Mouse (Mus musculus): ENCODE results near the gene Il16. TPM values are rescaled to one million over a fixed set of nuclear protein-coding genes. Genes with fewer than 3 reads are reported as not detected.

Gene Il16
- polyA plus RNA-seq, 1 experiment: 0.11 TPM

DNA sequence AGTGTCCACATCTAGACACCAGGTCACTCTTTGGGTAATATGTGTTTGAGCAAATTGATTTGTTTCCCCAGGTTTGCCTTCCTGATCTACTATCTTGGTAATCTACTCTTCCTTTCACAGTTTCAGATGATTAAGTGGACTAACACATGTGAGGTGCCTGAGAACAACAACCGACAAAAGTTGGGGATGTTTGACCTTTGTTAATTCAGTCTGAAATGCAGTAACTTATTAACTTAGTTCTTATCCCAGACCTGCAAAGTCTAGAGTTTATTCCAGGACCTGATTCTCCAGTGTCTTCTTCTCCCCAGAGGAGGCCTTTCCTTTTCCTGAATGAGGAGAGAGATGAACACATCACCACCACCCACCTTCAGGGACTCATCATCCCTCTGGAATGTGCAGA, 133.6 kb downstream of the Il16 start:
- H3K36me3 ChIP-seq (ENCODE audit: control insufficient read depth, insufficient read depth): no peaks in the 10 kb centered on the region
- no peak overlapping the region for H3K4me2 ChIP-seq (ENCODE audit: low read depth)
- no peak overlapping the region for H3K4me3 ChIP-seq
- no peak overlapping the region for H3ac ChIP-seq (ENCODE audit: control insufficient read depth, insufficient read length)
- H3K27me3 ChIP-seq (ENCODE audit: control insufficient read depth, insufficient read depth, insufficient read length): no peaks in the 10 kb centered on the region
- H3K79me2 ChIP-seq (ENCODE audit: control insufficient read depth, insufficient read depth): no peaks in the 10 kb centered on the region
- TF ChIP-seq REST (IDR thresholded peaks at IDR 0.05; ENCODE audit: insufficient read depth, insufficient read length): no peak
- TF ChIP-seq TCF12 (IDR thresholded peaks at IDR 0.05; ENCODE audit: insufficient read depth, poor library complexity, severe bottlenecking): no peak
- no peak for TF ChIP-seq TCF3 (IDR thresholded peaks at IDR 0.05; ENCODE audit: insufficient read length, low read depth)
- TF ChIP-seq POLR2AphosphoS2 (IDR thresholded peaks at IDR 0.05; ENCODE audit: insufficient read length, low read depth): no peak
- no peak for TF ChIP-seq SRF (IDR thresholded peaks at IDR 0.05; ENCODE audit: control insufficient read depth, insufficient read length, low read depth)

DNA sequence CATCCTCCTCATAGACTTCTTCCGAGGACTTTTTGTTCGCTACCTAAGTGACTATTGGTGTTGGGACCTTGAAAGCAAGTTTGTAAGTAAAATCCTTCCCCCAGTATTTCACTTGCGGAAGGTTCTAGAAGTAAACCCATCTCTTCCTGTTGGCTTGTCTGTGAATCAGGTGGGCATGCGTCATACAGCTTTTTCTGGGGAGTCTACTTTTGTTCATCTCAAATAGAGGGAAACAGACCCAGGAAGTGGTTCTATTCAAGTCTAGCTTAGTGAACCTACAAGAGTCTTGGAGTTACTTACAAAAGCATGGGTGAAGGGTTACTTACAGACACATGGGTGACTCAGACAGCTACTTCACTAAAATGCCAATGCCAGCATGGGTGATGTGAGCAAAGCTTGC, 135.6 kb downstream of the Il16 start:
- H3ac ChIP-seq (ENCODE audit: control insufficient read depth, insufficient read length): no peak overlapping the region
- no peak for TF ChIP-seq MYOG (IDR thresholded peaks at IDR 0.05; ENCODE audit: control insufficient read depth in 1 of 3, insufficient read depth in 1 of 3, insufficient read length in 2 of 3, low read depth in 2 of 3)
- no peak for TF ChIP-seq E2F4 (IDR thresholded peaks at IDR 0.05; ENCODE audit: insufficient read depth)
- no peak for TF ChIP-seq REST (IDR thresholded peaks at IDR 0.05; ENCODE audit: insufficient read depth, insufficient read length)
- no peak for TF ChIP-seq POLR2AphosphoS2 (IDR thresholded peaks at IDR 0.05; ENCODE audit: insufficient read length, low read depth)
- no peak for TF ChIP-seq CEBPB (IDR thresholded peaks at IDR 0.05; ENCODE audit: insufficient read depth, poor library complexity, severe bottlenecking)
- TF ChIP-seq TCF12 (IDR thresholded peaks at IDR 0.05; ENCODE audit: insufficient read depth, poor library complexity, severe bottlenecking): no peak
- no peak for TF ChIP-seq TCF3 (IDR thresholded peaks at IDR 0.05; ENCODE audit: insufficient read length, low read depth)
- TF ChIP-seq USF1 (IDR thresholded peaks at IDR 0.05; ENCODE audit: low read depth): no peak
- no peak for TF ChIP-seq MAX (IDR thresholded peaks at IDR 0.05; ENCODE audit: low read depth)
- TF ChIP-seq SRF (IDR thresholded peaks at IDR 0.05; ENCODE audit: control insufficient read depth, insufficient read length, low read depth): no peak
- H3K79me2 ChIP-seq (ENCODE audit: control insufficient read depth, insufficient read depth): no peaks in the 10 kb centered on the region
- H3K4me2 ChIP-seq (ENCODE audit: low read depth): no peak overlapping the region
- no peaks in the 10 kb centered on the region for H3K36me3 ChIP-seq (ENCODE audit: control insufficient read depth, insufficient read depth)
- no peak overlapping the region for H3K4me3 ChIP-seq
- H3K27me3 ChIP-seq (ENCODE audit: control insufficient read depth, insufficient read depth, insufficient read length): no peaks in the 10 kb centered on the region

DNA sequence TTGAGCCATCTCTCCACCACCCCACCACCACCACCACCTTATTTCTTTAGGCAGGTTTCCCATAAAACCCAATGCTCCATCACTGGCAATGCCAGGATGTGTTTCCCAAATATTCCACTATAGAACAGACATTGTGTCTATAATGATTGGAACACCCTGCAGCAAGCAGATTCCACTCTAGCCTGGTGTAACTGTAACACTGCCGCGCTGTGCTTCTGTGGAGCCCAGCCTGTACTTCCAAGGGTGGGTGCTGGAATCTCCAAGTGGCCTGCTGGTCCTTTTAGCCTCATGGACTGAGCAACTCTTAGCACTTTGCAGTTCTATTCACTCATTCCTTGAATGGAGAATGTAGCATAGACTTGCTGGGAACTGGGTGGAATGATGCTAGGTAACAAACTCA, 138.7 kb downstream of the Il16 start:
- Histone ChIP-seq H3K27me3 (ENCODE audit: control insufficient read depth, insufficient read depth, insufficient read length) (no peaks in the 10 kb centered on the region), H3K36me3 (ENCODE audit: control insufficient read depth, insufficient read depth) (no peaks in the 10 kb centered on the region), H3K4me2 (ENCODE audit: low read depth) (no peak overlapping the region), H3K79me2 (ENCODE audit: control insufficient read depth, insufficient read depth) (no peaks in the 10 kb centered on the region), H3K4me3 (no peak overlapping the region), H3ac (ENCODE audit: control insufficient read depth, insufficient read length) (no peak overlapping the region)
- no peak for TF ChIP-seq MYOD1 (IDR thresholded peaks at IDR 0.05; ENCODE audit: control insufficient read depth in 1 of 3, insufficient read length in 2 of 3, low read depth in 2 of 3)
- no peak for TF ChIP-seq USF1 (IDR thresholded peaks at IDR 0.05; ENCODE audit: low read depth)
- TF ChIP-seq CEBPB (IDR thresholded peaks at IDR 0.05; ENCODE audit: insufficient read depth, poor library complexity, severe bottlenecking): no peak

DNA sequence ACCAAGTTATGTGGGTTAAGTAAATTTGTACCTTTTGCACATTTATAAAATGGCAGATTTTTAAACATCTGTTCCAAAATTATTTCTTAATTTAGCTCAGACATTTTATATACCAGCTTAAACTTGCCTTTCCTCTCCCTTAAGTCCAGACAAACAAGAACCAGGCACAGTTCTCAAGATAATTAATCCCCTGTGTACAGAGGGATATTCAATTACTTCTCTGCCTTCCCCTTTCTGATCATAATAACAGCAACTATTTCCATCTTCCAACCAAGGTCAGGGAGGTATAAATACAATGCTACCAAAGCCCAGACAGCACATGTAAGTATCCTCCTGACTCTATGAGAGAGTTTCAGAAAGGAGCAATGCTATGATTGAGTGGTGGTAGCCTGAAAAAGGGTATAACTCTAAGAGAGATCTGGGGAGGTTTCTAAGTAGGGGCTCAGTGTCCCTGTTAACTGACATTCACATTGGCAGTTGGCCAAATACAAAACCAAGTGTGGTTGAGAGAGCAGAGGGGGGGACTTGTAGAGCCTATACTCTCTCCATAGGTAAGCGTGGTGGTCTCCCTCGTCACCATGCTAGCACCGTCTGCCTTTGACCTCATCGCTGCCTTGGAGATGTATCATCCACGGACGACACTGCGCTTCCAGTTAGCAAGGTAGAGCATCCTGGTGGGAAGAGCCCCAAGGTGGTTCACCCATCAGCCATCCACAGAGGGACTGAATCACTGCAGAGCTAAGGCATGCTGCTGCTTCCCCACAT, 141.2 kb downstream of the Il16 start:
- H3K27me3 ChIP-seq (ENCODE audit: control insufficient read depth, insufficient read depth, insufficient read length): no peaks in the 10 kb centered on the region
- TF ChIP-seq POLR2AphosphoS2 (IDR thresholded peaks at IDR 0.05; ENCODE audit: insufficient read length, low read depth) (no peak), TCF12 (IDR thresholded peaks at IDR 0.05; ENCODE audit: insufficient read depth, poor library complexity, severe bottlenecking) (no peak), USF1 (IDR thresholded peaks at IDR 0.05; ENCODE audit: low read depth) (no peak), REST (IDR thresholded peaks at IDR 0.05; ENCODE audit: insufficient read depth, insufficient read length) (no peak), MYOG (IDR thresholded peaks at IDR 0.05; ENCODE audit: control insufficient read depth in 1 of 3, insufficient read depth in 1 of 3, insufficient read length in 2 of 3, low read depth in 2 of 3) (no peak), POLR2A (IDR thresholded peaks at IDR 0.05; ENCODE audit: insufficient read length, low read depth) (no peak), MAX (IDR thresholded peaks at IDR 0.05; ENCODE audit: low read depth) (no peak), E2F4 (IDR thresholded peaks at IDR 0.05; ENCODE audit: insufficient read depth) (no peak), TCF3 (IDR thresholded peaks at IDR 0.05; ENCODE audit: insufficient read length, low read depth) (no peak), MYOD1 (IDR thresholded peaks at IDR 0.05; ENCODE audit: control insufficient read depth in 1 of 3, insufficient read length in 2 of 3, low read depth in 2 of 3) (no peak), SRF (IDR thresholded peaks at IDR 0.05; ENCODE audit: control insufficient read depth, insufficient read length, low read depth) (no peak), CEBPB (IDR thresholded peaks at IDR 0.05; ENCODE audit: insufficient read depth, poor library complexity, severe bottlenecking) (no peak)
- no peak overlapping the region for H3ac ChIP-seq (ENCODE audit: control insufficient read depth, insufficient read length)
- H3K36me3 ChIP-seq (ENCODE audit: control insufficient read depth, insufficient read depth): no peaks in the 10 kb centered on the region
- H3K4me3 ChIP-seq: no peak overlapping the region
- H3K79me2 ChIP-seq (ENCODE audit: control insufficient read depth, insufficient read depth): no peaks in the 10 kb centered on the region
- no peak overlapping the region for H3K4me2 ChIP-seq (ENCODE audit: low read depth)

DNA sequence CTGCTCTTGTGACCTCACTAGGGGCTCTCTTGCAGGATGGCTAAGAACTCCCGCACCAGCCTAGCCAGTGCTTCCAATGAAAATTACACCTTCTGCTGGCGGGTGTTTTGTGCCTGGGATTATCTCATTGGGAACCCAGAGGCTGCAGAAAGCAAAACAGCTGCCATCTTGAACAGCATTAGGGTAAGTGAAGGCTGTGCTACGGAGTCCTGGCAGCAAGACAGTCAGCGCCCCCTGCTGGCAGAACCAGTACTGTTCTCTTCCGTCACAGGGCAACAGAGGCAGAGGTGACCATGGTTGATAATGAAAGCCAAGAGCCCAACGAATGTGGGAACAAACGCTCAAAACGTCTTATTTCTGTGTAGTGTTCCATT, 145.6 kb downstream of the Il16 start:
- no peaks in the 10 kb centered on the region for H3K79me2 ChIP-seq (ENCODE audit: control insufficient read depth, insufficient read depth)
- no peaks in the 10 kb centered on the region for H3K27me3 ChIP-seq (ENCODE audit: control insufficient read depth, insufficient read depth, insufficient read length)
- H3K4me3 ChIP-seq: no peak overlapping the region
- H3ac ChIP-seq (ENCODE audit: control insufficient read depth, insufficient read length): no peak overlapping the region
- no peaks in the 10 kb centered on the region for H3K36me3 ChIP-seq (ENCODE audit: control insufficient read depth, insufficient read depth)
- TF ChIP-seq TCF12 (IDR thresholded peaks at IDR 0.05; ENCODE audit: insufficient read depth, poor library complexity, severe bottlenecking): no peak
- no peak for TF ChIP-seq REST (IDR thresholded peaks at IDR 0.05; ENCODE audit: insufficient read depth, insufficient read length)
- TF ChIP-seq USF1 (IDR thresholded peaks at IDR 0.05; ENCODE audit: low read depth): no peak
- TF ChIP-seq MYOG (IDR thresholded peaks at IDR 0.05; ENCODE audit: control insufficient read depth in 1 of 3, insufficient read depth in 1 of 3, insufficient read length in 2 of 3, low read depth in 2 of 3): no peak
- no peak for TF ChIP-seq POLR2AphosphoS2 (IDR thresholded peaks at IDR 0.05; ENCODE audit: insufficient read length, low read depth)
- no peak for TF ChIP-seq MYOD1 (IDR thresholded peaks at IDR 0.05; ENCODE audit: control insufficient read depth in 1 of 3, insufficient read length in 2 of 3, low read depth in 2 of 3)
- no peak for TF ChIP-seq POLR2A (IDR thresholded peaks at IDR 0.05; ENCODE audit: insufficient read length, low read depth)
- TF ChIP-seq MAX (IDR thresholded peaks at IDR 0.05; ENCODE audit: low read depth): no peak
- TF ChIP-seq SRF (IDR thresholded peaks at IDR 0.05; ENCODE audit: control insufficient read depth, insufficient read length, low read depth): no peak
- no peak for TF ChIP-seq CEBPB (IDR thresholded peaks at IDR 0.05; ENCODE audit: insufficient read depth, poor library complexity, severe bottlenecking)
- no peak for TF ChIP-seq TCF3 (IDR thresholded peaks at IDR 0.05; ENCODE audit: insufficient read length, low read depth)
- TF ChIP-seq E2F4 (IDR thresholded peaks at IDR 0.05; ENCODE audit: insufficient read depth): no peak
- no peak overlapping the region for H3K4me2 ChIP-seq (ENCODE audit: low read depth)

All from myocyte (in vitro differentiated cells).